Mouse (Mus musculus): Measurements from ENCODE around the gene Nubpl. TPM values are rescaled to one million over a fixed set of nuclear protein-coding genes. Genes with fewer than 3 reads are reported as not detected.
"Not testable (repeated sequence)": the region's sequence is repeated elsewhere in the genome, so short reads cannot be mapped to it uniquely, and the experiment has no call there.

The Nubpl gene
- total RNA-seq, 2 experiments from 2014 or later: 4.2 to 6.6 TPM

DNA sequence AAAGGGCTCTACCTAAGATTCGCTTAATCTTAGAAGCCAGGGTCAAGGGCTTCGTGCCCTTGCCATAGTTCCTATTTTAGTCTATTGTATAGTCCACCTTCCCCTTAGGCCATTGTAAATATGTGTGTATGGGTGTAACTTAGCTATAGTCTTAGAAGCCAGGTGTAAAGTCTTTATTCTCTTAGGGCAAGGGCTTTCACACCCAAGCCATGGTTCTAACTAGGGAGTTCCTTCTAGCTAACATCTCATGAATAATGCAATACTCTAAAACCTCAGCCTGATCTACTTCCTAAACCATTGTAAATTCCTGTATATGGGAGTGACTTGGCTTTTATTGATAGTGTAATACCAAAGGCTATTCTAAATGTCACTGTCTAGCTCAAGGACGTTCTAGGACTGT lies 134.4 kb downstream of the Nubpl start:
- DNase-seq; intact Hi-C loops (cut with DNase I): not testable (repeated sequence)

DNA sequence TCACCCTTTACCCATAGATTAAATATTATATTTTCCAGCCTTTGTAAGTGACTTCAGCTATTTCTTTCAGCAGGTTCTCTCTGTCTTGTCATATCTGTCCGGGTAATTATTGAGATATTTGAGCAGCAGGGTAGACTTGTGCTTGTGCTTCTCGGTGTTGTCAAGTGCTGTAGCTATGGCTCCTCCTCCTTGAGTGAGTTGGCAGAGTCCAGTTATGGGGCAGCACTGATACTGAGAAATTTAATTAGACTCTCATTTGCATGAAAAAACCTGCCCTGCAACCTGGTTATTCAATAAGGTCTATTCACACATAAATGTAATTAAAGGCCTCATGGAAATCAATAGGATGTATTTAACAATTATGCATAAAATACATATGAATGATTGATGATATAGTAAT lies 145.2 kb downstream of the Nubpl start:
- intact Hi-C loops (cut with DNase I): no loop called here
- no peak for DNase-seq

DNA sequence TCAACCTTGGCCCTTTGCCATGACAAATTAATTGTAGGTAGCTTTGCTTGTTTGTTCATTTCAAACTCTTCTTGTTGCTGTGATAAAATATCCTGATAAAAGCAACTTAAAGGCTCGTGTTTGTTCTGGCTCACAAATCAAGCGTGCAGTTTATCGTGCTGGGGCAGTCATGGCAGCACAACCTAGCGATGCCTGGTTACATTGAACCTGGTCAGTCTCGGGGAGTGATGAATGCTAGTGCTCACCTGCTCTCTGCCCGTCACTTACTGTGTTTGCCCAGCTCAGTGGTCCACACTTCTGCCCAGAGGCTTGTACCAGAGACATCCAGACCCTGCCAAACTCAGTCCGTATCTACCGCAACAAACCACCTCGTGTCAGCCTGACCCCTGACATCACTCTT lies 149.9 kb downstream of the Nubpl start:
- no peak for DNase-seq
- intact Hi-C loops (cut with DNase I): no loop called here

DNA sequence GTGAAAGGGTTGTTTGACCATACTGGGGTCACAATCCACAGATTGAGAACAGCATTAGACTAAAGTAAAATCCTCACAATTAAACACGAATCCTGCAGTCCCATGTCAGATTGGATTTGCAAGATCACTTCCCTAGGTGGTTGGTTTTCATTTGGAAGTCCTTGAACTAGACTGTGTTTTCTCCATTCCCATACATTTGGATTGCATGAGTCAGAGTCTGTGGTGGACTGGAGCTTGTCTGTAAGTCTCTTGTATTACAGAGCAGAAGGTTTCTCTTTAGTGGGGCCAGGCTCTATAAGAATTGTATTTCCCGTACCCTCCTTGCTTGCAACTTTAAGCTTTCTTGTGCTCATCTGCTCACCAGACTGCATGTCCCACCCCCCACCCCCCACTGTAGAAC lies 151.0 kb downstream of the Nubpl start:
- no peak for DNase-seq
- intact Hi-C loops (cut with DNase I): no loop called here

DNA sequence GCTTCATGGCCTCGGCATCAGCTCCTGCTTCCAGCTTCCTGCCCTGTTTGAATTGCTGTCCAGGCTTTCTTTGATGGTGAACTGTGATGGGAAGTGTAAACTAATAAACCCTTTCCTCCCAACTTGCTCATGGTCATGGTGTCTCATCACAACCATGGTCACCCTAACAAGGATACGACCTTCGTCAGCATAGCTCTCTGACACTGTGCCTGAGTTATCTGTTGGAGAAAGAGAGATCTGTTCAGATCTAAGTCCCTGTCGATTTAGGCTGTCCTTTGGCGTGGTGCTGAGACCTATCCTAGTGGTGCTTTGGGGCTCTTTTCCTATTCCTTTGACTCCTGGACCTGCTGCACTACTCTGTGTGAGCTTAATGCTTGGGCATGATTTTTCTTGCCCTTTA lies 156.6 kb downstream of the Nubpl start:
- intact Hi-C loops (cut with DNase I): no loop called here
- no peak for DNase-seq

DNA sequence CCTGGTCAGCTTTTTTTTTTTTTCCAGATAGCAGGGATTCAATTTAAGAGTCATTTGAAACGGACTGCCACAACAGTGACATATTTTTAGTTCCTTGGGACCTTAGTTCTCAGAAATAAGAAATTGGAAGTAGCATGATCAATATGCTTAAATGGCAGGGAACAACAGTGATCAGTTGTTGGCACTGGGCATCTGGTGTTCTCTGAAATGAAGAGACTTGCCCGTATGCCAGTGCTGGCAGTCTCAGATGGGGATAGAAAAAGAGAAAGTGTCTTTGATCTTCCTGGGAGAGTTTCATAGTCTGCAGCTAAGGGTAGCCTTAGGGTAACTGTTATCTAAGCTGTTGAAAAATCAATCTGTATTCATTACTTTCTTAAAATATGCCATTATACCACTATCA lies 170.6 kb downstream of the Nubpl start:
- DNase-seq: no peak
- intact Hi-C loops (cut with DNase I): no loop called here

DNA sequence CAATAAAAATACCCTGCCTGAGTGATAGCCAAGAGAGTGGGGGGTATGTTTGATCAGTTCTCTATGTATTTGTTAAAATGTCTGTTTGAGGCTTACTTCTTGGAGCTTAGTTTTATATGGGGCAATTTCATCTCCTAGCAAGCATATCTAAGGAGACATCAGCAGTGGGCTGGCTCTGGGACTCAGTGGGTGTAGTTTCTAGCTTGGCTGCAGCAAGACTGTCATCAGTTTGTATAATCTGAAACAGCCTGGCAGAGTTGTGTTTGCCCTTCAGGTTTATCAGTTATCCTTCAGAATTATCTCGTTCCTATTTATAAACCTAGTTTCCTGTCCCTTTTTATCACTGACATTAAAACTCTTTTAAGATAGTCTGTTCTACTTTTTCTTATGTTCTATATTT lies 175.3 kb downstream of the Nubpl start:
- no peak for DNase-seq
- intact Hi-C loops (cut with DNase I): no loop called here

DNA sequence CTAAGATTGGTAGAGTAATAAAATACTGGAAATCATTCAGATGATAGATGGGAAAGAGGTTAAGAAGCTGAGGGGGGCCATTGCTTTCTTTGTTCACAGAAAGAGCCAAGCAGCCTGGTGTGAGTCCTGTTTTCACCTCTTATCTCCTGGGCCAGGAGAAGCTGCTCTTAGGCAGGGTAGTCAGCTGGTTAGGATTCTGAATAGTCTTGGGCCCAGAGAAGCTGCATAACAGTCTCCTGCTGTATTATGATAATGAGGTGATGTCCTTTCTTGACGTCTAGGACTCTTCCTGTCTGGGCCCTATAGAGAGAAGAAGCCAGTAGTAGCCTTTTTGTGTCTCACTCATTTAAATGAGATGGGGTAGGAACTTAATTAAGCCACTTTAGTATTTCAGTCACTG lies 178.8 kb downstream of the Nubpl start:
- intact Hi-C loops (cut with DNase I): no loop called here
- DNase-seq: no peak

DNA sequence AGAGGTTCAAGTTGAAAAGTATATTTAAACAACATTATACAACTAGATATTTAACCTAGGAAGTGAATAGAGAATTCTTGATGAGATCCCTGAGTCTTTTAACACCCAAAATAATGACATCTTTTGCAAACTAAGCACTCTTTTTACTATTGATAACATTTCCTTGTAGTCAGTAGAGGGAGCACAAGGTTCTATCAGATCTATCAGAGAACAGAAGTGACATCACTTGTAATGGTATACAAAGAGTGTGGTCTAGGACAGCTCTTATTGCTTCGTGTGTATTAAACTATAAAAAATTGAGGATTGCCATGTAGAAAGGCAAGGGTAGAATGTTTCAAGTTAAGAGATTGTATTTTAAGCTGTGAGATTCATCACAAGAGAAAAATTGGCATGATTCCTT lies 183.7 kb downstream of the Nubpl start:
- intact Hi-C loops (cut with DNase I): loop anchor here (10.0 kb wide), 1 partner anchor 224 kb away; the partner anchor contains the start of gene Arhgap5
- DNase-seq: no peak

DNA sequence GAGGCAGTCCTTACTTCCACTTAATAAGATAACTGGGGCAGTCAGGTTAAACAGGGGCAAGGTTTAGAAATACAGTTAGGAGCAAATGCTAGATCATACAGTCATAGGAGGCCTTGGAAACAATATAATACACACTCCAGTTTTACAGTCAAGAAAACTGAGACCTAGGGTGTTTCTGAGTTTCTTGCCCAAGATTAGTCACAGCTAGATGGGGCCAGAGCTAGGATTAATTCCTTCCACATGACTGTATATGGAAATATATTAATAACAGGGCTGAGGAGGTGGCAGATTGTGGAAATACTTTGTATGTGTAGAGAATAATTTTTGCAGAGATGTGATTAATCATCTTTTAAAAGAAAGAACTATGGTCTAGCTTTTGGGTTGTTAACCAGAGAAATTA lies 186.9 kb downstream of the Nubpl start:
- DNase-seq: no peak

DNA sequence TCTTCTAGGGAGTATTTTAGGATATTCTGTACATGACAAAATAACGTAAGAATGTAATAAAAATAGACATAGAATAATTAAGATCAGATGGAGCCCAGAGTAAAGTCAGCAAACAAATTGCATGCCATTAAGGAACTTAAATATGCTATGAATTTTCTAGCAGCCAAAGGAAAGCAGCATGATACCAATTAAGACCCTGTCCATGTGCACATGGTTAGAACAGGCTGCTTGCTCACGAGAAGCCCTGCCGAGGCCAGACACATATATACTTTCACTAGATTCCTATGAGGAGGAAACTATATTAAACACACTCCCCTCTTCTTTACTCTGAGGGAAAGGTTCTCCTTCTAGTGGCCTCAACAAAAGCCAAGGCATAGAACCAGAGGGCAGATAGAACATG lies 189.3 kb downstream of the Nubpl start:
- DNase-seq: no peak

More for the DNA sequence above, 186.9 kb downstream of the Nubpl start:
- intact Hi-C loops (cut with DNase I): loop anchor here (10.0 kb wide), 1 partner anchor 220 kb away; the partner anchor contains the start of gene Arhgap5

DNA sequence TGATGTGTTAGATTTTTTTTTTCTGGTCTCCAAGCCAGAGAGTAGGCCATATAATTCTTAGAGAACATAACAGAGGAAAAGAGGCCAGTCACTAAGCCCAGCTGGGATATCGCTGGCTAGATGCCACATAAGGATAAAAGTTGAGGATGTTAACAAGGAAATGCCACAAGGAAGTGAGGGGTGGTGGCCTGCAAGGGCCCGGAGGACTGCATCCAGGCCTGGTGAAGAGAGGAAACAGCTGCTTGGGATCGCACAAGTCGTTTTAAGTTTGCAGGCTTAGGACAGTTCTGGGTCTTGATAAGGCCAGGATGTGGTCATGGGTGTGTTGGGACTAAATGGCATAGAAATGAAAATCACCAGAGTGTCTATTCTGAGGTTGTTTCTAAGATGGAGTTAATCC lies 191.0 kb downstream of the Nubpl start:
- intact Hi-C loops (cut with DNase I): loop anchor here (10.0 kb wide), 1 partner anchor 216 kb away; the partner anchor contains the start of gene Arhgap5

More for the DNA sequence above, 189.3 kb downstream of the Nubpl start:
- intact Hi-C loops (cut with DNase I): loop anchor here (10.0 kb wide), 1 partner anchor 218 kb away; the partner anchor contains the start of gene Arhgap5

DNA sequence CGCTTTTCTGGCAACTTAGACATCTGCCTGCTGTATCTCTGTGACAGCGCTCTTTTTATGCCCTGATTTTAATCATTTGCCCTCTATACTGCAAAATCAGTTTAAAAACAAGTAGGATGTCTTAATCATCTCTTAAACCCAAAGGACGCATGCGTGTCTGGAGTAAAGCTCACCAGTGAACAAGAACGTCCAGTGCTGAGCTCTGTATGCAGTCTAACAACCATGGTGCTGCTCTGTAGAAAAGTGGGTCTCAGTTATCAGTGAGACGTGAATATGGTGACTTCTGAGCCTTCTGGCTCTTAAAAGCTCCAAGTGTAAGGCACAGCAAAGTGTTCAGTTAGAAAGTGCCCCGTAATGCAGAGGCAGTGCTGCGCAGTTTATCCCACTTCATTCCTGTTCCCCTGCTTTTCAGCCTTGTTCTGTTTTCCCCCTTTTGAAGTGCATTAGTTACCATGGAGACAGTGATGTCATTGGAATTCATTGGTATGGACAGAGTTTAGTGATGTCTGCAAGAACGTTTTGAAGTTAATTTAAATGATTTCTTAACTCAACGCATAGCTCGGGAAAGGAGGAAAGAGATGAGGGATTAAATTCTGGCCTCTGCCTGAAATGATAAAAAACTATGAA lies 191.5 kb downstream of the Nubpl start:
- DNase-seq: no peak
- intact Hi-C loops (cut with DNase I): loop anchor here (10.0 kb wide), 1 partner anchor 216 kb away; the partner anchor contains the start of gene Arhgap5

More for the DNA sequence above, 191.0 kb downstream of the Nubpl start:
- DNase-seq: no peak

DNA sequence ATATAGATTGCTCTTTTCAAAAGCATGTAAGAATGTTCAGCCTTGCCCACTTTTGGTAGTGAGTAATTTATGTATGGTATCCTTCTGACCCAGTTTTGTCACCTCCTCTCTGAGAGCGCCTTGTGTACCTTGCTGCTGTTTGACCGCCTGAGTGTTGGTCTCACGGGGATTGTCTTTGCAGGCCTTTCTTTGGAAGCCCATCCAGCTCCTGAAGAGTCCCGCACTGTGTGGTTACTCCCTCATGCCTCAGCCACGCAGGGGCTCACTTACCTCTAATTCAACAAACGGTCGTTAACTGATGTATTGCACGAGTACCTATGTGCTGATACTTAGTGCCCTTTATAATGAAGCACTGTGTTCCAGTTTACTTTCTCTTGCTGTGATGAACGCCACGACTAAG lies 192.1 kb downstream of the Nubpl start:
- intact Hi-C loops (cut with DNase I): loop anchor here (10.0 kb wide), 1 partner anchor 215 kb away; the partner anchor contains the start of gene Arhgap5
- no peak for DNase-seq

DNA sequence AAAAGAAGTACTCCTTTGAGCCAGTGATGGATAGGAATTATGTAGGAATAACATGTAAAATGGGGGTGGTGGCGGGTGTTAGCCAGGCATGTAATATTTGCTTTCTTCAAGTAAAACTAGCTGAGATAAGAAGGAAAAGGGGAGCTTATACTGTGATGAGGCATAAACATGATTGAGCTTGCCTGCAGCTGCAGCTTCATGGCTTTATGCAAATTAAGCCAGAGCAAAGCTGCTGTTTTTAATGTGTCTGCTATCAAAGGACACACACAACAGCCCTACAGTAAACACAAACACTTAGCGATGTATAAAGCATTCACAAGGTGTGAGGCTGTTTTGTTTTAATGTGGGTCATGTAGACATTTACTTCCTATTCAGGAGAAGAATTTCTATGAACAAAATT lies 196.4 kb downstream of the Nubpl start:
- DNase-seq: no peak
- intact Hi-C loops (cut with DNase I): no loop called here

DNA sequence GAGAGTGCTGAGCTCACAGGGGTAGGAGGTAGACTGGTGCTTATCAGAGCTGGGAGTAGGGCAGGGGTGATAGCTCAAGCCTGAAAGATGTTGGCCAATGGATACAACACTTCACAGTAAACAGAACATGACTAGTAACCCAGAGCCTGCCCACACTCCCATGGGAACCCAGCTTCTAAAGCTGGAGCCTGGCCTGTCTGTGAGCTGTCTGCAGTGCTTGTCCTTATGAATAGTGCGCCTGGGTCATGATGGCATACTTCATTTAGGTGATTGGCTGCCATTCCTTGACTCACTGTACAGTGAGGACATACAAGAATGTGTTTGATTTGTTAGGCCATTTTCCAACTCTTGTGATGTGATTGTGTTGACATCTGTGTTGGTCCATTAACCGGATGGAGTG lies 200.5 kb downstream of the Nubpl start:
- no peak for DNase-seq
- intact Hi-C loops (cut with DNase I): no loop called here

DNA sequence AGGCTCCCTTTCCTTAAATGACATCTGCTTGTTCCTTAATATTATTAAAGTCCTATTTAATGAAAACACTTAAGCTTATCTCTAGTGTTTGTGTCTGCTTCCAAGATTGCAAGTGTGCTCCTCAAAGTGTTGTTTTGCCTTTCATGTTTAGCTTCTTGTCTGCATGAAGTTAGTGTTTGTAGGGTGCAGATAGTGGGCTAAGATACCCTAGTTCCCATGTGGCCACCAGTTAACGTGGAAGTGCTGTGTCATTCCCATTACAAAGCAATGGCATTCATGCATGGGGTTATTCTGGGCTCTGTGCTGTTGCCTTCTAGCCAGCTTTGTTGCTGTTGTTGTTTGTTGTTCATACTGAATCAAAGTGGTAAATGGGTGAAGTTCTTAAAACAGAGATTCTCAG lies 201.1 kb downstream of the Nubpl start:
- intact Hi-C loops (cut with DNase I): no loop called here
- DNase-seq: no peak

DNA sequence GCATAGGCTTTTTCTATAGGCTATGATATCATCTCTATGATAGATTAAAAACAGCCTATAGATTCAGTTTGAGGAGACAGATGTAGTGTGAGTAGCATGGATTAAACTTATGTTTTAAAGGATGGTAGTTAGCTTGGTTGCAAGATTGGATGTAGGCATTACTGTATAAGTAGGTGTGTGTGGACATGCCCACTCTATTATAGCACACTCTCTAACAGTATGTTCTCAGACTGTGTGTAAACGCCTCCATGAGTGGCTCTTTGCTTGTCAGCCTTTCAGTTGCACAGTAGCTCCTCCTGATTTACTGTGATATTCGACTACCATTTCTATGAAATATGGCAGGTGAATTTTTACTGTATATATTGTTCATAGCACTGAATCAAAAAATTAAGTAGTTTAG lies 205.4 kb downstream of the Nubpl start:
- intact Hi-C loops (cut with DNase I): no loop called here
- no peak for DNase-seq

DNA sequence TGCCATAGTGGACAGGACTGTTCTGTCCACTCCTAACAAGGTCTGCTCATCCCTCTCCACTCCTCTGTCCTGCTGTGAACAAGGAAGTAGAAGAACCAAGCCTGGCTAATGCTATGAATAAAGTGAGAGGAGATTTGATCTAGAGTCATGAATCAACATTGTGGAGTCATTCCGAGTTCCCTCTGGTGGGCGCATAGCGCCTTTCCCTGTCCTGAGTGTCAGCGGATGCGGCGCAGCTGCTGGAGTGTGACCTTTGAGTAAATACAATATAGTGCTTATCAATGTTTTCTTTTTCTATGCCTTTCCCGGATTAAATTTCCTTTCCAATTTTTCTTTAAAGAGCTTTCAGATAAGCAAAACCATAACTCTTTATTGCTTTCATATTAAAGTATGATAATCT lies 208.8 kb downstream of the Nubpl start:
- intact Hi-C loops (cut with DNase I): no loop called here
- no peak for DNase-seq

DNA sequence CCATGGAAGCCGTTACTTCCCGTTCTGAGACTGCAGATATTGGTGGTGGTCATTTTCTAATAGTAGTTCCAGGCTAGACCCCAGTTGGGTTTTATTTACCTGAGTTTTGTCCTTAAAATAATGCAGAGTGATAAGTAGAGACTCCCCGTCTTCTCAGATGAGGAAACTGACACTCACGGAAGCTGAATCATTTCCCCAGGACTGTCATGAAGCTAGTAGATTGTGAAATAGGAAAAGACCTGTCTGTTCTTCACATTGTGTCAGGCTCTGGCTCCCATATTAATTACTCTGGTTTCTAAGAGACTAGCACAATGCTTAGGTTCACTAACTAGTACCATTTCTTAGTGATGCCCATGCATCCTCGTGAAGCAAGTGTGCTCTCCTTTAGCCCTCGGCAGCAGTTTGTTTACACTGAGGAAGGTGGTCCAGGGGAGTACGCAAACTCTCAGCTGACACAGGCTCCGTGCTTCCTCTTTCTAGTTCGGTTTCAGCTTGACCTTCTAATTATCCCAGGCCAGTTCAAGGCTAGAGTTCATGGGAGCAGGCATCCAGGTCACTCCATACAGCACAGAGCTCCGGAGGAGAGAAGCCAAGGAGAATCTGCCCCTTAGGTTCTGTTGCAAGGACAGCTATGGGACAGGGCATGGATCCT lies 209.9 kb downstream of the Nubpl start:
- intact Hi-C loops (cut with DNase I): no loop called here
- DNase-seq: no peak

DNA sequence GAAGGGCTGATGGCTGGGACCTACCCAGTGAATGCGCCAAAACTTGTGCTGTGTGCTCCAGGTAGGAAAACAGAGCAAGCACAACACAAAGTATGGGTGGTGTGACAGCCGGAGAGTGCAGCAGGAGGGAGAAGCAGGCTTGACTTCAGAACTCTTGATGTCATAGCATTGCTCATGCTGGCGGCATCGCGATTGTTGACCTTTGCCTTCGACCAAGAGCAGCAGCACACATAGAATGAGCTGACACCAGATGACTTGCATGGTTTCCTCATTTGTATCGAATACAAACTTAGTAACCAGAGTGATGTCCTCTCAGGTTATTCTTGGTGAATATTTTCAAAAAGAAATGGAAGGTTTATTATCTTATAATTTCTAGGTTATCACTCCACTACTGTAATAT lies 211.1 kb downstream of the Nubpl start:
- DNase-seq: no peak
- intact Hi-C loops (cut with DNase I): no loop called here

DNA sequence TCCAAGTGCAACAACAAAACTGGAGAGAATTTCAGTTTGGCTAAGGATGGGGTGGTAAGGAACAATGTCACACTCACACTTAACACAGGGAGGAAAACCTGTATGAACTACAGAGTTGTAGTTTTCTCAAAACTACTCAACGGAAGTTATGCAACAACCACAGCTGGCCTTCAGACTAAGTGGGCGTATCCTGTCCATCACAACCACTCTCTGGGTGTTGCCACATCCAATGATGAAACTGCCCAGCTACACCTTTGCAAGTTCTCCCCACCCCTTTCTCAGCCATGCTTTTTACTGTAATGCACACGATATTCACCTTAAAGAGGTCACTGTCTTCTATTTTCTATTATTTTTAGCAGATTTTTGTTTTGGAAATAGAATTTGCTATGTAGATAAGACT lies 217.3 kb downstream of the Nubpl start:
- intact Hi-C loops (cut with DNase I): no loop called here
- no peak for DNase-seq

All from left cerebral cortex, postnatal 4 days (tissue).